Mouse (Mus musculus): Measurements from ENCODE around the gene Nptx1.

The Nptx1 gene

DNA sequence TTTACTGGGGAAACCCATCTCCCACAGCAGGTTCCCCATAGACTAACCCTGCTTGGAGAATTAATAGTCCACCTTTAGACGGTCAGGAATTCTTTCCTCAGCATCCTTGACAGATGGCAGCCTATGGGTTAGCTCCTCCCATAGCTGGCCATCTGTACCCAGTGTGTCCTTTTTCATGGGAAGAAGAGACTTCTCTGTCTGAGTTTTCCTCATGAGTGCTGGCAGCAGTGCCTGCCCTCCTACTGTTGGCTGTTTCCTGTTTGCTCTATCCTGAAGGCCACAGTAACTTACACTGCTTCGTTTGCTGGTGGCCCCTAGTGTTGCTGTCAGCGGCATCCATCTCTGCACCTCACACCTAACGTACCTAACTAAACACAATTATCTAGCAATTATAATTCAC lies 50.1 kb downstream of the Nptx1 start:
- TF ChIP-seq GATA4 (IDR thresholded peaks at IDR 0.05; ENCODE audit: insufficient replicate concordance, low read length), result no peak

GRCm38 (mm10) chr11:119496147-119496546 lies 51.4 kb downstream of the Nptx1 start:
- TF ChIP-seq GATA4 (IDR thresholded peaks at IDR 0.05; ENCODE audit: insufficient replicate concordance, low read length), result no peak

GRCm38 (mm10) chr11:119493516-119493915 lies 54.0 kb downstream of the Nptx1 start:
- no peak for TF ChIP-seq GATA4 (IDR thresholded peaks at IDR 0.05; ENCODE audit: insufficient replicate concordance, low read length)

- no peak for TF ChIP-seq GATA4 (IDR thresholded peaks at IDR 0.05; ENCODE audit: insufficient replicate concordance, low read length)
Observed at GRCm38 (mm10) chr11:119492830-119493229, 54.7 kb downstream of the Nptx1 start.

DNA sequence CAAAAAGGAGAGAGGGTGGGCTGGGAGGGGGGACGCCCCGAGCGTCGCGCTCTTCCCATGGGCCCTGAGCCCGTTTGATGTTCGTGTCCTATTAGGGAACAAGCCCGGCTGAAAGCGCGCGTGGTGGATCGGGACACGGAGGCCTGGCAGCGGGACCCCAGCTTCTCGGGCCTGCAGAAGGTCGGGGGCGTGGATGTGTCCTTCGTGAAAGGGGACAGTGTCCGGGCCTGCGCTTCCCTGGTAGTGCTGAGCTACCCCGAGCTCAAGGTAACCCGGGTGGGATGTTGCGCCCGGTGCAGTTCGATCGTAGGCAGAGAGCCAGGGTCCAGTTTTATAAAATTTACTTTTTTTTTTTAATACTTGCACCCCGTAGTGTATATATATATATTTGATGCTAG lies 55.9 kb downstream of the Nptx1 start:
- no peak for TF ChIP-seq GATA4 (IDR thresholded peaks at IDR 0.05; ENCODE audit: insufficient replicate concordance, low read length)

- TF ChIP-seq GATA4 (IDR thresholded peaks at IDR 0.05; ENCODE audit: insufficient replicate concordance, low read length), result no peak; the same call in 1 of the 2 replicates
Observed at GRCm38 (mm10) chr11:119490861-119491689, 56.5 kb downstream of the Nptx1 start, which contains the start of gene Endov. Gene Endov, plus strand, starts transcription at chr11:119491347.
